13 mouse cellular contexts compared by ENCODE assay signal in the genomic region with DNA sequence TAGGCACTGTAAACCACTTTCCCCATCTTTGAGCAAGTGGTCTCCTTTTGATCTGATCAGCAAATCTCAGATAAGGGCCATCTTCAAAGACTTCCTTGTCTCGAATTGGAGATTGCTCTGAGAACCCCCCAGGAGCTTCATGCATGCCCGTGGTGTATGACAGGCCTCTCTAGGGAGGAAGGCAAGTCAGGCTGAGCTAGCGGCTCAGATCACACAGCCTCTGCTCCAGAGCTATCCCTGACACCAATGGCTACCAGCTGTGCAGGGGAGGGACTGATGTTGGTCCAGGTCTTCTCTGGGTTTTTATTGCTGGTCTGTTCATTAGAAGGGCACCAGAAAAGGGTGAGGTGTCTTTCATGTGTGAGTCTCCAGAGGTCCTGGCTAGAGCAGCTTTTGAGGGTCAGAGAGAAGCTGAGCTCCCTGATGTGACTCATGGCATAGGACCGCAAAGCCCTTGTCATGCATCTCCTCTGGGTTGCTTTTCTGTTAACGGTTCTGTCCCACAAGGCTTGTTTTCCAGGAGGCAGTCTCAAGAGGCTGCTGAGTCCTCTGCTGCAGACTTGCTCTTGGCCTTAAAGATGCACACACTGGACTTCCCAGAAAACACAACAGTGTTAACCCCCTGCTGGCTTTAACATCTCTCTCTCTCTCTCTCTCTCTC.
DNase-seq lines count a peak whose midpoint lies in the region; ATAC-seq and TF ChIP-seq lines count a peak whose summit lies in the region.
"Had no signal": no experiment of that assay in that cellular context is flagged by ENCODE, and none has a peak within 500 bp of the region (broad histone marks: within the 10 kb centered on the region; RNA-seq: fewer than 3 reads in every experiment).

No protein-coding gene starts in this region.

- ATAC-seq in lung, embryonic 16.5 days (ENCODE audit: low read depth) = peak; percentile 45; the same call in 1 of the 2 replicates
- ATAC-seq in limb, embryonic 13.5 days (ENCODE audit: low FRiP score, low read depth) = no peak
- no peak for ATAC-seq in intestine, postnatal 0 days

- H3K4me3 ChIP-seq in lung, embryonic 16.5 days (ENCODE audit: low read length) = no peak overlapping the region
- H3K4me3 ChIP-seq in limb, embryonic 13.5 days = no peak overlapping the region
- no peak overlapping the region for H3K4me3 ChIP-seq in intestine, postnatal 0 days (ENCODE audit: low read depth, low read length)
- H3K4me3 ChIP-seq: gastrocnemius, adult 2 months had no signal

- H3K27me3 ChIP-seq in lung, embryonic 16.5 days (ENCODE audit: control insufficient read depth, insufficient read depth, low read depth, low read length) = 0 out of 2 replicates have a peak, but pooled peaks cover 3% of the 10 kb centered on the region
- H3K27me3 ChIP-seq in limb, embryonic 13.5 days = peaks cover 13% of the 10 kb centered on the region
- no peaks in the 10 kb centered on the region for H3K27me3 ChIP-seq in intestine, postnatal 0 days (replicated peaks; ENCODE audit: control insufficient read depth, insufficient read depth, low read length)

- H3K4me1 ChIP-seq in lung, embryonic 16.5 days (replicated peaks; ENCODE audit: control insufficient read depth, insufficient read depth, low read length) = peaks cover 6% of the 10 kb centered on the region
- H3K4me1 ChIP-seq in limb, embryonic 13.5 days = peaks cover 18% of the 10 kb centered on the region
- H3K4me1 ChIP-seq in intestine, postnatal 0 days (replicated peaks; ENCODE audit: control insufficient read depth, insufficient read depth, low read length) = no peaks in the 10 kb centered on the region

- H3K9me3 ChIP-seq in lung, embryonic 16.5 days (ENCODE audit: control insufficient read depth, low read length) = no peaks in the 10 kb centered on the region
- H3K9me3 ChIP-seq in limb, embryonic 13.5 days = no peaks in the 10 kb centered on the region
- H3K9me3 ChIP-seq in intestine, postnatal 0 days (ENCODE audit: control insufficient read depth) = no peaks in the 10 kb centered on the region

- 26% methylated on average over 5 of the region's 5 CpGs for WGBS in lung, embryonic 16.5 days
- WGBS in limb, embryonic 13.5 days = 9% methylated on average over 5 of the region's 5 CpGs
- 37% methylated on average over 5 of the region's 5 CpGs for WGBS in intestine, postnatal 0 days

- no peaks in the 10 kb centered on the region for H3K36me3 ChIP-seq in lung, embryonic 16.5 days (ENCODE audit: control insufficient read depth, insufficient read depth, low read length)
- no peaks in the 10 kb centered on the region for H3K36me3 ChIP-seq in limb, embryonic 13.5 days
- no peaks in the 10 kb centered on the region for H3K36me3 ChIP-seq in intestine, postnatal 0 days (ENCODE audit: control insufficient read depth, insufficient read depth)

- H3K4me2 ChIP-seq in lung, embryonic 16.5 days (ENCODE audit: low read depth, low read length) = no peak overlapping the region
- H3K4me2 ChIP-seq in limb, embryonic 13.5 days (replicated peaks) = no peak overlapping the region
- H3K4me2 ChIP-seq in intestine, postnatal 0 days (replicated peaks; ENCODE audit: low read depth) = no peak overlapping the region
- H3K4me2 ChIP-seq: hindbrain, embryonic 14.5 days had no signal

- DNase-seq in heart, adult 8-10 months (ENCODE audit: low spot score) = peak; percentile 24
- no peak for DNase-seq in heart, postnatal 25 days (ENCODE audit: low spot score)
- DNase-seq in lung, postnatal 4 days = no peak
- DNase-seq in adrenal gland, postnatal 10 days = peak; percentile 12
- DNase-seq in gastrocnemius, adult 18-20 months (ENCODE audit: low spot score) = no peak
- DNase-seq: cerebellum, postnatal 14 days; gastrocnemius, adult 2 months; lung, postnatal 36 days; thymus, postnatal 14 days had no signal

- H3K27ac ChIP-seq in lung, embryonic 16.5 days (ENCODE audit: low read length) = no peak overlapping the region
- peak overlapping the region; percentile 15; the same call in 1 of the 2 replicates for H3K27ac ChIP-seq in limb, embryonic 13.5 days
- H3K27ac ChIP-seq in intestine, postnatal 0 days (ENCODE audit: low read depth, low read length) = no peak overlapping the region
- H3K27ac ChIP-seq: gastrocnemius, adult 2 months; hindbrain, embryonic 14.5 days had no signal

- TF ChIP-seq CTCF in intestine, postnatal 0 days (IDR thresholded peaks at IDR 0.05; ENCODE audit: low read depth) = no peak

- H3K9ac ChIP-seq in lung, embryonic 16.5 days (ENCODE audit: low read length) = no peak overlapping the region
- H3K9ac ChIP-seq in limb, embryonic 13.5 days = no peak overlapping the region
- H3K9ac ChIP-seq in intestine, postnatal 0 days (ENCODE audit: low read depth, low read length) = no peak overlapping the region
- H3K9ac ChIP-seq: hindbrain, embryonic 14.5 days had no signal

- intact Hi-C loops in heart, postnatal 25 days (cut with DNase I) = no loop called here

Comparison
In these comparisons a context has a peak if more than half of its experiments do, and no peak if none do; other contexts are left out.
1. DNase-seq: peak in heart, adult 8-10 months (single experiment) and adrenal gland, postnatal 10 days (single experiment); none in heart, postnatal 25 days (single experiment), lung, postnatal 4 days (0 of 2) and gastrocnemius, adult 18-20 months (single experiment).